Mouse (Mus musculus): Measurements from ENCODE around the gene Fbp2. TPM values are rescaled to one million over a fixed set of nuclear protein-coding genes. Genes with fewer than 3 reads are reported as not detected.

The Fbp2 gene
- 51.8 and 54.3 TPM in 2 replicates for polyA plus RNA-seq (2012; rRNA removed)

DNA sequence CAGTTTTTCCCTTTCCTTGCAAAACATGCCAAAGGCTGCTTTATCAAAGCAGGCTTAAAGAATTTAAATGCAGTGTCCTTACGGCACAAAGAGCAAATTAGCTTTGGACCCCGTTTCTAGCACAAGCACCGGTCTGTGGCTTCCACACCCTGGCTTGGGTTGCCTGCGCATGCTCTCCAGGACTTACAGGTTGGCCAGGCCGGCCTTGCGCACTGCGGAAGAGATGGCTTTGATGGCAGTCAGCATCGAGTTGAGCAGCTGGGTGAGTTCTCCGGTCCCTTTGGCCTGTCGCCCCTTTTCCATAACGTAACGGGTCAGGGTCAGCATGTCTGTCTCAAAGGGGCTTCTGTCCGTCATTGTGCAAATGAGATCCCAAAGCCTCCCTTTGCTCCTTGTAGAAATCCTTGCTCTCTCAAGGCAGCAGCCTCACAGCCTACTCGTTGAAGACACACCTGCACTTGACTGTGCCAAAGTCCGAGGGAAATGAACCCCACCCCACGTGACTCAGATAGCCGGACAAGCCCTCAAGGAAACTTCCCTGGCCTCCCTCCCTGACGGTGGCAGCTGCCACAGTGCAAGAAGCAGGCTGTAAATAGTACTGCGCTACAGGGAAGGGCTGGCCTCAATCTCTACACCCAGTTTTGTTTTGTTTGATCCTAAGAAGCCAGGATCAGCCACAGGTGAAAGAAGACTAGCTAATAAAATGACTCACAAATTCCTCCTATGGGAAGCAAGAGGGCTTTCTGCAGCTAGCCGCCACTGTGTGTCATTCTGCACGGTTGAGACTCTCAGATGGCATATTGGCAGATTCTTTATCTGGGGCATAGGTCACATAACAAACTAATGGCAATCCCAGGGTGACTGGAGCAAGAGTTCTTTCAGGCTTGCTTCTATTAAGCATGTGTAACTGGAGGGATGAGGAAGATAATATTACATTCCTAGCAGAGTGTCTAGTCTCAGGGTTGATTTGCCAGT, at the start of gene Fbp2:
Gene Fbp2, minus strand, starts transcription at position 482 of the 975 bp plus-strand sequence.

DNA sequence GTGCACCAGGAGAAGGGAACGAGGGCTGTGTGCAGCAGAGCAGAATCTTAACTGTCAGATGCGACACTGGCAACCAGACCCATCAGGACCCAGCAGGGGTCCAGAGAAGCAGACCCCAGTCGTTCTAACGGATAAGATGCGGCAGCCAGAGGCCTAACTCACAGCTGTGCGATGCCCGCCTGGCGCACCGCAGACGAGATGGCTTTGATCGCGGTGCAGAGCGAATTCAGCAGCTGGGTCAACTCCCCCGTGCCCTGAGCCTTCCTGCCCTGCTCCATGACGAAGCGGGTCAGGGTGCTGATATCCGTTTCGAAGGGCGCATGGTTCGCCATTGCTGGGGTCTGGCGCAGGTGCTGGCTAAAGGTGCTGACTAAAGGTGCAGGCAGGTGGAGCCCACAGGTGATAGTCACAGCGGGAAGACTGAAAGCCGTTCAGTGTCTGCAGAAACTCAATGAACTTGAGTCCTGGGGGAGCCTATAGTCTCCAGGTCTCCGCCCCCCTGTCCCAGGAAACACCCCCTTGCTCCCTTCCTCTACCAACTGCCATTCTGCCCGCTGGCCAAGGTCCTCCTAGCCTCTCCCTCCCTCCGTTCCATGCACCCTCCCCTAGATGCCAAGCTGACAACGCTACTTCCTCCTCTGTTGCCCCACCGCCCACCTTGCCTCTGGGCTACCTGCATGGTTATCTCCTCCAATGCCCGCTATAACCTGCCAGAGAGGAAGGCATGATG, 29.7 kb upstream of the Fbp2 start, which contains the start of gene Fbp1:
Gene Fbp1, minus strand, starts transcription at position 571 of the 730 bp plus-strand sequence.

Other genes starting within 250 kb of the Fbp2 start
- 0.05 TPM in 1 of 2 replicates, not detected in the other for gene 6720489N17Rik, start 234.2 kb downstream of the Fbp2 start, polyA plus RNA-seq (2012; rRNA removed)
- 0.36 and 0.37 TPM in 2 replicates for gene Platr25, start 97.7 kb downstream of the Fbp2 start, polyA plus RNA-seq (2012; rRNA removed)
- gene Gm5141, start 72.6 kb downstream of the Fbp2 start, polyA plus RNA-seq (2012; rRNA removed): 0.30 and 0.71 TPM in 2 replicates
- 2.0 and 2.1 TPM in 2 replicates for gene Fbp1, start 29.9 kb upstream of the Fbp2 start, polyA plus RNA-seq (2012; rRNA removed)
- 104 and 119 TPM in 2 replicates for gene 2010111I01Rik, start 106.5 kb upstream of the Fbp2 start, polyA plus RNA-seq (2012; rRNA removed)

All from colon, adult 2 months (tissue).